Mouse (Mus musculus) small intestine, adult 2 months (tissue): Measurements from ENCODE around the gene Rufy1.

Experiments used
- CTCF ChIP-seq: fragments of 200-500 bp; IDR thresholded peaks from 2 replicates; pipeline ENCODE4 v1.5.1; 2012; ENCODE audit warnings: low read depth, mild to moderate bottlenecking, control low read depth, inconsistent platforms, low read length, moderate library complexity, mixed read lengths; ENCODE audit not compliant: insufficient replicate concordance, insufficient read length; ENCODE audit errors: extremely low read depth
- POLR2A ChIP-seq: fragments of 200-500 bp; IDR thresholded peaks from 2 replicates; pipeline ENCODE4 v1.6.1; 2012; ENCODE audit warnings: low read depth, mild to moderate bottlenecking, control low read depth, inconsistent platforms, low read length, moderate library complexity

DNA sequence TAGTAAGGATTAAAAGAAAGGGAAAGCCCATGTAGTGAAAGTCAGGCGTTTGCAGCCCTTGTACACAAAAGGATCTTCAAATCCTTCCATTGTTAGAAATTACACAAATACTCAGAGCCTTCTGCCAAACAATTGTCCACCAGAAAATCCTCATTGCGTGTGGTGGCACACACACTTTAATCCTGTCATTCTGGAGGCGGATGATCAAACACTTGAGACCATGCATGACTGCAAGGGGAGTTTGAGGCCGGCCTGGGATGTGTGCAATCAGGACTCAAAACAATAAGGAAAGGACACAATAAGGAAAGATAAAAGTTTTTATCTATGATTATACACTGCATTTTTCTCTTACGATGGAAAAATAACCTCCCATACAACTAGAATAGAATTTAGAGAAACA, 55.5 kb downstream of the Rufy1 start:
- TF ChIP-seq POLR2A: no peak
- no peak for TF ChIP-seq CTCF
